Mouse (Mus musculus) 416B (cell line): ENCODE measurements at regions not wholly inside any gene's neighbourhood (a gene's known extent, or its start where the extent isn't known, plus 50 kb on each side); places are given as distances from the start of the nearest gene placed in this dataset.
"Not testable (repeated sequence)": the region's sequence is repeated elsewhere in the genome, so short reads cannot be mapped to it uniquely, and the experiment has no call there.

Source experiments
- DNase-seq: peaks from one replicate; pipeline ENCODE4 v3.0.0; 2011; ENCODE audit warnings: low read depth

DNA sequence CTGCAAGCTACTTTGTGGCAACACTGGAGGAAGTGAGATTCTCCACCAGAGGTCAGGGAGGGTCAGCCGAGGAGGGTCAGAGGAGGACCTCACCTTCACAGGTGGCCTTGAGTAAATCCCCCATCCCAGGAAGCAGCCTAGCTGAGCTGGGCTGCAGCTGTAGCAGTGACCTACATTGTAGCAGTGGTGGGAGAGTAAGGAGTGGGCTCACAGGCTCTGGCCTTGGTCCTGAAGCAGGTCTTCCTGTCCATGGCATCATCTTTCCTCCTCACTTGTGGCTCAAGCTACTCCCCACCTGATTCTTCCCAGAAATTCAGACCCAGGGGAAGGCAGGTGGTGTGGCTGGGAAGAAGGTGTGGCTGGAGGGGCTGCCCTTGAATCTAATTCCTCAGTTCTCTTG is 84.3 kb downstream of the 1810013L24Rik start:
- DNase-seq, result not testable (repeated sequence)

DNA sequence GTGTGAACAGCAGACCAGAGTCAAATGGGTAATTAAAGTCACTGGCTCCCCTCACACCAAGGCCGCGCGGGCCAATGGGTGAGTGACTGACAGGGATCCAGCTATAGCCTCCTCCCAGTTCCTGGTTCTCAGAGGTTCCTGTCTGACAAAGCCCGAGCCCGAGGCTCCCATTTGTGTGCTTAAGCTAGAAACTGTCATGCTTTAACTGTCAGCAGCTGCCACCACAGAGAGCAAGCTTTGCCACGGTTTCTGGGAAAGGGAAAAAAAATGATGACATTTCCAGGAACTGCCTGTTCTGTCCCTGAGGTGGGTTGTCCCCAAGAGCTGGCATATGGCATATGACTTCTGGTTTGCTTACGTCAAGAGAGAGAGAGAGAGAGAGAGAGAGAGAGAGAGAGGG is 86.2 kb downstream of the 1810013L24Rik start:
- DNase-seq, result no peak

DNA sequence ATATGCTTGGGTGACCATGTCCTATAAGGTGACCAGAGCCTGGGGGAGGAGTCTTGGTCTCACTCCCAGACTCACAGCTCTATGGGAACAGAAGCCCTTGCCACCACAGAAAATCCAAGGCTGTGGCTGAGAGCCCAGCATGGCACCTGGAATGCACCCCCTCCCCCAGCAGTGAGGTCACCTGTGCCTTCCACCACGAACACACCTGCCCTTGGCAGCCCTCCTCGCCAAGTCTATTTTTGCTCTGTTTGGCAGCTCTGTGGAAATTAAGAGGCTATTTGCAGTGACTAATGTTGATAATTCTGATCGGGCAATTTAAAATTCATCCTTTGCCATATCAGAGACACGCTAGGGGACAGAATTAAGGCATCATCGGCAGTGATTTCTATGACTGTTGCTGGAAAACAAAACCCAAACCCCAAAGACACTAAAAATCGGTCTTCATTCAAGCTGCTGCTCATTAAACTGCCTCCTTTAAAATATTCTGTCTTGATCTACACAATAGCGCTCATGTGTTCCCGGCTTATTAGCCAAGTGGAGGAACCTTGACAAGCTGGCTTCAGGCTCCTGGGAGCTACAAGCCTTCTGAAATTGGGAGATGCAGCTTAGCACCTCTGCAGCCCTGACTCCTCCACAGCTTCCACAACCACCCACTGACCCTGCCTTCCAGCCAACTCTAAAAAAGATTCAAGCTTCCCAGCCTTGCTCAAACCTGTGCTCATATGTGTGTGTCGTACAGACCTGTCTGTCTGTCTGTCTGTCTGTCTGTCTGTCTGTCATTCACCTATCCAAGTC is 89.0 kb downstream of the 1810013L24Rik start:
- no peak for DNase-seq

DNA sequence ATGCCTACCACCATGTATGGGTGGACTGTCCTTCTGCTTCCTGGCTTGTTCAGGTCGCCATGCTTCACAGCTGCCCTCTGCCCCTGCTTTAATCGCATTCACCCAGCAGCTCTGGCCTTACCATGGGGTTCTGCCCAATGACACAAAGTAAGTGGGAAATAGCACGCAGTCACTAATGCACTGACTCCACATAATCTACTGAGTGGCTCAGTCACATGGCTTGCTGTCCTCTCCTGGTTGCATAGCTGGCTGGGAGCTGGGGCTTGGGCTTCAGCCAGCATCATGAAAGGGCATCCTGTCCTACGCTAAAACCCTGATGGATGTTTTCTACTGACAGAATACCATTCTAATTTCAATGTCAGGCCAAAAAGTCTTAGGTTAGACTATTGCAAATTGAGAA is 94.8 kb downstream of the 1810013L24Rik start:
- no peak for DNase-seq

DNA sequence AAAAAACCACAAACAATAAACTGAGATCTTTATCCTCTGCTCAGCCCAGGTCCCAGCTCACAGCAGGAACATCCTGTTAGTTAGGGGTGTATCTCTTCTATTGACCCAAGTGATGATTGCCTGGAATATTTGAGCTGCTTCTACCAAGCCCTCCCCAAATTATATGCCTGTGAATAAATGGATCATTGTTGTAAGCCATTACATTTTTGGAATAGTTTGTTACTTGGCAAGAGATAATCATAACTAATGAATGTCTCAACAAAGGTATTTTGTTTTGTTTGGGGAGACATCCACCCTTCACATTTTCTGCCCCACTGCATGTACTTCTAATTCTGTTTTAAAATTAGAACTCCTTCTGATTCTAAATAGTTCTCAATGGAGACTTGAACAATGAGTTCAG is 102.1 kb downstream of the 1810013L24Rik start:
- no peak for DNase-seq

DNA sequence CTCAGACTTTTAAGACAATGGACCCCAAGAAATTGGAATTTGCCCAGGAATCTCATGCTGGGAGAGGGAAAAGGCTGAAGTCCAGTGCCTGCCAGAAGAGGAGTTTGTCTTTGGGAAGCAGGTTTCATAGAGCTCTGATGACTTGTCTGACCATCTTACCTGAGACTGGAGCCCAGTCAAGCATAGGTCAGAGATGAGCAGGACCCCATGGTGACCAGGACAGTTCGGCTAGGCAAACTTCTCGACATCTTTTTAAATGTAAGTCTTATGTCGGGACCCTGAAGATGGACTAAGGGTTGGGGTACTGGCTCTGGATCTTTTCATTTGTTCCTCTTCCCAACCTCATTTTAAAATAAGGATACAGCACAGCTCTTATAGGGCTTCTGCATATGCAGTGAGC is 103.2 kb downstream of the 1810013L24Rik start:
- DNase-seq, result no peak

DNA sequence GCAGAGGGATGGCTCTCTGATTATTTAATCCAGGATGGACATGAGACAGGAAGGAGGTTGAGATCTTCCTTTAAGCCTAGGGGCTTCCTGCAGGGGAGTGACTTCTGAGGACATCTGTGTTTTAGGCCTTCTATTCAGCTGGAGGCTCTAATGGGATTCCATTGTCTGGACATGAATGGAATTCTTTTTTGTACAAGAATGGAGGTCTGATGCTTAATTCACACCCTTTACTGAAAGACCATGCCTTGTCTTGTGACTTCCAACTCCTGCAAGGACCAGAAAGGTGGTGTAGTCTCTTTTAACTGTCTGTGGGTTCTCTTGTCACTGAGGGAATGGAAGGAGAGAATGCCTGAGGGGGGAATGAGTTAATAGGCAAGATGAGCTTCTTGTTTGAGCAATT is 106.5 kb downstream of the 1810013L24Rik start:
- DNase-seq, result no peak

DNA sequence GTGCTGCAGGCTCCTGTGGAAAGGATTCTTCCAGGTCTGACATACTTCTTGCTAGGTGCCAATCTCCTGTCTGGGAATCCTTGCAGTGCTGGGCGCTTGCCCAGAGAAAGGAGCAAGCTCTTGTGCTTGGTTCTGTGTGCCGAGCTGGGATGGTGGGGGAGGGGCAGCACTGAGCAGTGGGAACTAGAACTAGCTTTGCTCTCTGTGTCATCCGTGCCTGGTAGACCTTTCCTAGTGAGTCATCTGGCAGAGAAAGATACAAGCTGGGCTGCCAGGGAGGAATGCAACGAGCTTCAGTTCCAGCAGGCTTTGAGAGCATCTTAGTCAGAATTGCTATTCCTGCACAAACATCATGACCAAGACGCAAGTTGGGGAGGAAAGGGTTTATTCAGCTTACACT is 108.6 kb downstream of the 1810013L24Rik start:
- DNase-seq, result no peak

DNA sequence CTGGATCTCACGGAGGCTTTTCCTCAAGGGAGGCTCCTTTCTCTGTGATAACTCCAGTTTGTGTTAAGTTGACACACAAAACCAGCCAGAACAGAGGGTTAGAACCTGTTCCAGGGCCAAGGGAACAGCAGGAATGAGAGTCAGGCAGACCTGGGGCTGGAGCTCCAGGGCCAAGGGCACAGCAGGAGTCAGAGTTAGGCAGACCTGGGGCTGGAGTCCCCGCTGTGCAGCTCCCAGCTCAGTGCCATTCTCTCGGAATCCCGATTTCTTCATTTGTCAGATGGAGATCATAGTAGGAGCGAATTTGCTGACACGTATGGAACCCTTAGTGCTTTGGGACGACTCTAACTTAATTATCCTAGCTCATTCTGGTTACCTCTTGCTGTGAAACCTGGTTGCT is 109.2 kb downstream of the 1810013L24Rik start:
- no peak for DNase-seq

DNA sequence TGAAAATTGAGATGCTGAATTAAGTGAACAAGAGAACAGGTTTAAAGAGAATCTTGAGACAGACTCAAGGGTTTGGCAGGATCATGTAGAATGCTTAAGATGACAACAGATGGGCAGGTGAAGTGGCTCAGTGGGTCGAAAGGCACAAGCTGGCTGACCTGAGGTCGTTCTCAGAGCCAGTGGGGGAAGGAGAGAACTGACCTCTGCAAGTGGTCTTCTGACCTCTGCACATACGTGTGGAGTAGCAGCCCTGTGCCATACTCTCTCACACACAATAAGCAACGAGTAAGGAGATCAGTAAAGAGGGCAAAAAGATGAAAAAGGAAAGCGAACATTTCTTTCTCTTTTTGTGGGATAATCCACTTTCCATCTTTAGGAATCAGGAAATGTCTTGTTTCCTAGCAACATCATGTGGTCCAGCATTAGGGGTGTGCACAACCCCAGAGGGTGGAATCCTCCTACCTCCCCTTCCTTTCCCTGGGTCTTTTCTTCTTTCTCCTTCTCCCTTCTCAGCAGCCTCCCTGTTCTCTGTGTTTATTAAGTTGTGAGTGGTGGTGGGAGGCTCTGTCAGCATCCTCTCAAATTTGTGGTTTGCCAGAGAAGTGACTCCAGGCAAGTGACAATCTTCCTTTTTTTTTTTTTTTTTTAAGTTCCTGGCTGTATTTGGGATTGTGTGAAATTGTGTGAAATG is 114.7 kb downstream of the 1810013L24Rik start:
- no peak for DNase-seq

DNA sequence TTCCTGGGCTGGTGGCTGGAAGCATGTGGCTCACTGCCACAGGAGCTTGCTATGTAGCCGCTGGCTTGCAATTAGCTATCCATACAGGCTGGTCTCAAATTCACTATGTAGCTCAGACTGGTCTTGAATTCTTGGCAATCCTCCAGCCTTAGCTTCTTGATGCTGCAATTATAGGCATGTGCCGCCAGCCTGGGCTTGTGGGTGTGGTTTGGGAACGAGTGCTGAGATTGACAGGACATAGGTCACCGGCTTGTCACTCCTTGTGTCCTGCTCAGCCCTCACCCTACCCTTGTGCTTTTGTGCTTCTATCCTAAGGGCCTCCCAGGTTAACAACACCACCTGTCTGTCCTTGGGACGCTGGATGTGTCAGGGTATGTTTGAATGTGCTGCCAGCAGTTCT is 117.9 kb downstream of the 1810013L24Rik start:
- no peak for DNase-seq

DNA sequence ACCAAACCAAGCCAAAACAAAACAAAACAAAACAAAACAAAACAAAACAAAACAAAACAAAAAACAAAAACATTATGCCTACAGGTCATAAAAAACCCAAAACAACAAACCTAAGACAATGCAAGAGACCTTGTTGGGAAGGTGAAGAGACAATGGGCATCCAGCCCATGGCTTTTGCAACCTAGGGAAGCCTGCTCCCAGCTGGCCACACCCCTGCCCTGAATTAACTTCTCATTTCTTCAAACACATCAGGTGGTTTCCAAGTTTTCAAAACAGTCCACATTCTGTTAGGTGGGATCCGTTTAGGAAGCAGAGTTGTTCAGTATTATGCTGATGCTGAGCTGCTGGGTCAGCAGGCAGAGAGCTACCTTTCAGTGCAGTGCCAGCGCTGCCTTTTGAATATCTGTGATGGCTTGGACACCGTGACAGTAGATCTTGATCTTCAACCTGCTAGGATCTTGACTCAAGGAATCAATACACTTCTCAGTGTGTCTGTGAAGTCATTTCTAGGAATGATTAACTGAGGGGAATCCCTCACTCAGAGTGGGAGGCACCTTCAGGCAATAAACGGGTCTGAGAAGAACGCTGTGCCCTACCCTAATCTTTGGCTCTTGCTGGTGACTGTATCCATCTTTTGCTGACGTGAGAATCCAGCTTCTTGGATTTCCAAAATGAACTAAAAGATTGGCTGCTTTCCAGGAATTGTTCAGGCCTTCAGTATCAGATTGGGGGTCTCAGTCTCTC is 121.4 kb downstream of the 1810013L24Rik start:
- no peak for DNase-seq

DNA sequence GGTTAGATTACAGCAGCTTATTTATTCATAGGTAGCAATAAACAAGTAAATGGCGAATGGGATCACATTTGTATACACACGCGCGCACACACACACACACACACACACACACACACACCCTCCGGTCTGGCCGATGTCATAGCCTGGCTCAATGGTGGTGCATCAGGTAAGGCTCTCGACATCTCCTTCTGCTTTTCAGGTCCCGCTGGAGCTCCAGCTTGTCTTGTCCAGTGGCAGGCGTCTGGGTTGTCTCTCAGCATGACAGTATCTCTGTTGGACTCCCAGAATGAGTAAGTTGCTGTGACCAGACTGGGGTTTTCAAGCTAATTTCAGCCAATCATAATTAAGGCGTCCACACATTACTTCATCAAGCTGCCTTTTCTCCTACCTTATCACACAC is 131.8 kb downstream of the 1810013L24Rik start:
- no peak for DNase-seq

DNA sequence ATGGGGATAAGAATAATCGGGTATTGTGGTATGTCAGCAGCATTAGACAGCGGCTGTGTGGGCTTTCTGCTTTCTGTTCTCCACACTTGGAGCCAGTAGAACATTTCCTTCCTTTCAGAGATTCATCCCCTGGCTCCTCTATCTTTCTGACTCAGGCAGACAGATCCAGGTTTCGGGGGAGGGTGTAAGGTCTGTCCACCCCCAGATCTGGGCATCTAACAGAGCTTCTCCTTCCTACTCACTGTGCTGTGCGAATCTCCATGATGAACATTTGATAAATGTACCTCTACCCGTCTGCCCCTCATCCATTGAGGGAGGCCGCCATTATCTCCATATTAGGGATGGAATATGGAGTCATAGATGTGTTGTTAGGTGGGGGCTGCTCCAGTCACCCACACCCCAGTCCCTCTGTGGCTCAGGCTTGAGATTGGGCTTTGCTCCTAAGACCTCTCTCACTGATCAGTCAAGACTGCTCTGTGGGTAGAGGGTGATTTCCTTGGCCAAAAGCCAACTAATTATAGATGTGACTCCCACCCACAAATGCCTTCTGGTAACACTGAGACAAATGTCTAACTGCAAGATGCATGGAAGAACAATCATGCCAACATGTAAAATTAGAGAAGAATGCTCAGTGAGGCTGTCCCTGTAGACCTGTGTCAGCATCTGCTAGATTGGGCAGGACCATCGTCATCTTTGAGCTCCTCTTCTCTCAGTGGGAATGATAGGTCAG is 163.8 kb downstream of the 1810013L24Rik start:
- no peak for DNase-seq

DNA sequence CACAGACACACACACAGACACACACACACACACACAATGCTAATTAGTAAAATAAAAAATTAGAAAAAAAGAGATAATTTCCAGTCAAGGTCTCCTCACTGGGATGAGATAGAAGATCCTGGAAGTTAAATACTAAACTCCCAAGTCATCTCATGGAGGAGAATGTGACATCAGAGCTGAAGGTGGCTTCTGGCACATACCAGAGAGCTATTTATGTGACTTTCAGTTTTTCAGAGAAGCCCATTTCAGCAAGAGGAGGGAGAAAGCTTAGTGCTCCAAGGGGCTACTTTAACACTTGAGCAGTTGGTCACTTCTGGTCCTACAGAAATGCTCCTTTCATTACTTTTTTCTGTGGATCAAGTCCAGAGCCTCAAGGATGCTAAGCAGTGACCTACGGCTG is 164.6 kb downstream of the 1810013L24Rik start:
- DNase-seq, result no peak

DNA sequence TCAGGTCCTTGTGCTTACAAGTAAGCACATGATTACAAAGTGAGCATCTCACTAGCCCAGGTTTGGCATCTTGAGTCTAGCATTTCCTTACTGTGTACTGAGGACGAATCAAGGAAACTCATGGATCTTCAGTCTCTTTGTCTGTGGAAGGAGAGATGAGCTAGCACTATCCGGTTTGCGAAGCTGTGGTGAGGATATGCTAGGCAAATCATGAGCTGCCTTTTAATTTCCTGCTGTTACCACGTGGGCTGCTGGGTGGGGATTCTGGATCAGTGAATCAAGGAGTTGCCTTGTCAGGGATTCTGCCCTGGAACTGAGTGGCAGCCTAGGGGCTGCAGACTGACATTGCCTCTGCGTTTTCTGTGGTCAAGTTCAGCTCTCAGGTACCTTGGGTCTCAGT is 167.3 kb downstream of the 1810013L24Rik start:
- no peak for DNase-seq

DNA sequence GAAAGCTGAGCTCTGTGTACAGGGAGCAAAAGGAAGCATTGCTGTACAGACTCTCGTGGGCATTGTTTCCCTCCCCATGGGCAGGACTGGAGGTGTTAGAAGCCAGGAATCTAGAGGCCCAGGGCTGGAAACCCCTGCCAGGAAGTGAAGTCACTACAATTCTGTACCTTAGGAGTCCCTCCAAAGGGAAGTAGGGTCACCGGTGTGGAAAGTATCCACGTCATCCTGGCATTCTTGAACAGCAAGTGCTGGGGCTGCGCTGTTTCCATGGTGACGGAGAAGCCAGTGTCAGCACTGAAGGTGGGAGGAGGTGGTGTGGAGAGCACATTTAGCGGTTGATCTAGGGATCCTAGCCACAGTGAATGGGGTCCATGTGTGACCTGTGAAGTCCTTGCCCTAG is 174.1 kb downstream of the 1810013L24Rik start:
- no peak for DNase-seq

DNA sequence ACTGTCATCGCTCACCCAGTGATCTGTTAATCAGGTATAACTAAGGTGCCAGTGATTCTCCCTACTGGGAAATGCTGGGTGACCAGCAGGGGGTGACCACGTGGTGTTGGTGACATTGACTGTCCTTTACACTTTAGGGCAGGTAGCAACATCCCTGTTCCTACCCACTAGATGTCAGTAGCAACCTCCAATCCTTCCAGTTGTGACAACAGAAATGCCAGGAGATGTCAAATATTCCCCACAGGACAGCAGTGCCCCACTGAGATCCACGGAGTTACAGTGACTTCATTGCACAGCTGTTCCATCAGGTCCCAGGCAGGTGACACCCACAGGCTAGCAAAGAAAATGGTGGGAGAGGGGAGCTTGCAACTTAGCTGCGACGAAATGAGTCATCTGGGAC is 176.0 kb downstream of the 1810013L24Rik start:
- no peak for DNase-seq

DNA sequence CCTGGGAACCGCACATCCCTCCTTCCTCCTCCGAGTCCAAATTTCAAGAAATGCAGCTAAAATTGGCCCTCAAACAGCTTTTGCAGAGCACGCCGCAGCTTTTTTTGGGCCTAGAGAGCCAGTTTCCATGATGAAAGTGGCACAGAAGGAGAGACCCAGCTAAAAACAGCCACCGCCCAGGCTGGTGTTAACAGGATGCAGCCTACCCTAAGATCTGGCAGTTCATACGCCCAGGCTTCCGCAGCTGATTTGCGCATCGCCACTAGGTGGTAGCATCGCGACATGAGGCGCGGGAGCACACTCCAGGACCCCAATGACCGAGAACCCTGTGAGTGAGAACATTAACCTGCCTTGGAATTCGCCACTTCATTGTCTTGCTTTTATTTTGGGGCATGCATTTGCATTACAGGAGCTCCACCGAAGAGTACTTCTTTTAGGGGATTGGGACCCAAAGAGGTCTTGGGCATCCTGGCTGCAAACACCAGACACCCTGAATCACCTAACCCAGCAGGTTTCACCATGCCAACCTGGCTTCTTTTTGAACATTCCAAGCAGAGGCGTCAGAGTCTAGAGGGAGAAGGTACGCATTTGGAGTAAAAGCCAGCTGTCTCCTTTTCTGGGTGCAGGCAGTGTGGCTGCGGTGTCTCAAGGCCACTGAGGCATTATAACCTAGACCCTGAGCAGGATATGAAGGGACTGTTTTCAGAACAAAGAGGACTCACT is 179.6 kb downstream of the 1810013L24Rik start:
- peak; percentile 55 for DNase-seq

DNA sequence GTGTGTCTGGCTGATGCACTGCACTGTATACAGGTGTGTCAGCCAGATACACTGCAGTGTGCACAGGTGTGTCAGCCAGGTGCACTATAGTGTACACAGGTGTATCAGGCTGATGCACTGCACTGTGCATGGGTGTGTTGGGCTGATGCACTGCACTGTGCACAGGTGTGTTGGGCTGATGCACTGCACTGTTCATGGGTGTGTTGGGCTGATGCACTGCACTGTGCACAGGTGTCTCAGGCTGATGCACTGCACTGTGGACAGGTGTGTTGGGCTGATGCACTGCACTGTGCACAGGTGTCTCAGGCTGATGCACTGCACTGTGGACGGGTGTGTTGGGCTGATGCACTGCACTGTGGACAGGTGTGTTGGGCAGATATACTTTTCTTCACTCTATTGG is 181.2 kb downstream of the 1810013L24Rik start:
- no peak for DNase-seq

DNA sequence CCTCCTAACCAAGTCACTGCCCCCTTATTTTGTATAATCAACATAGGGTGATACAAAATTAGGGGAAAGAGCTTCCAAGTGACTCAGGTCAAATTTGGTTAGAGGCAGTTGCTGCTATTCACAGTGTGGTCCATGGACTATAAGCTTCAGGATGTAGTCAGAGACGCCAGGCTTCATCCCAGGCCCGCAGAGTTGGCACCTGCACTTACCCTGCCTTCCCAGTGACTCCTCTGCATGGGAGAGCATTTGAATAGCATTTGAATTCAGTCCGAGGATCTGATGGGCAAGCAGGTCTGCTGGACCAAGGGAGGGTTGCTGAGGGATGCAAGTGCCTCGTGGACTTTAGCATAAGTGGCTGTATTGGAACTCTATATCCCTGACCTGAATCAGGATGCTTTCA is 181.8 kb downstream of the 1810013L24Rik start:
- no peak for DNase-seq
